Mouse (Mus musculus) bone marrow macrophage, adult 2 months (primary cell): ENCODE data around the gene Tmem175.

ENCODE experiments used
- CTCF ChIP-seq: IDR thresholded peaks from 2 replicates; pipeline ENCODE4 v1.5.1; 2012; ENCODE audit warnings: low read depth, mild to moderate bottlenecking, low read length, moderate library complexity
- POLR2A ChIP-seq: IDR thresholded peaks from 2 replicates; pipeline ENCODE4 v1.6.1; 2012; ENCODE audit warnings: mild to moderate bottlenecking, low read depth, low read length, borderline replicate concordance

DNA sequence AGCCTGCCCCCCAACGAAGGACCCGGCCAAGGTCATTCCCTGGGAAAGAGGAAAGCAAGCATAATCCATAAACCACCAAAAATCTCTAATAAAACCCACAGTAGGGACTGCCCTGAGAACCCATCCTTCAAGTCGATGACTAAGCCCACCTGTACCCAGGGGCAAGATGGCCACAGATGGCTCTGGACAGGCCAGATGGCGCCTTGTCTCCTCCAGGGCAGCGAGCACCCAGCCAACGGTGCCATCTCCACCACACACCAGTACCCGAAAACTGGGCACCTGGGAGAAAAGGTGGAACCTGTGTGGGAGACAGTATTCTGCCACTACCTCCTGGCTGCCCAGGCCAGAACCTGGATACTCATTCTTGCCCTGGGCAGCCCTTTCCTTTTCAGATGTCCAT lies 20.8 kb downstream of the Tmem175 start:
- no peak for TF ChIP-seq CTCF
- TF ChIP-seq POLR2A = no peak
